Mouse (Mus musculus): ENCODE results near the gene Chrnb2. TPM values are rescaled to one million over a fixed set of nuclear protein-coding genes. Genes with fewer than 3 reads are reported as not detected.

The Chrnb2 gene
- total and polyA plus RNA-seq, 3 experiments: 0.14 to 0.35 (median 0.16) TPM

DNA sequence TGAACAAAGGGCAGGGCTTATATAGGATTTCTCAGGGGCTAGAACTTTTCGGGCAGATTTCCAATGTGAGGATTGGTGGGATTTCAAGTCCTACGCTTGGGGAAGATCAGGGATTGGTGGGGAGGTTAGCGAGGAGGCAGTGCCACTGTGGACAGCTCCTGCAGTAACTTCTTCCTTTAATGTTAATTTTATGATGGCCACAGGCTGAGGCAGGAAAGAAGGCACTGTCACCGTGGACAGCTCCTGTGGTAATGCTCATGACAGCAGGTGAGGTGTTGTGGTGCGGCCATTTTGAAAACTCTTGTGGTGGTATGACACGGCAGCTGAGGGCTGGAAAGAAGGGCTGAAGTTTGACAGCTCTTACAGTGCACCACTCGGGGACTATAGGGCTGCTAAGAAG, 5.2 kb upstream of the Chrnb2 start:
- no peak overlapping the region for H3K27ac ChIP-seq
- DNase-seq: no peak
- no peak overlapping the region for H3K4me3 ChIP-seq
- intact Hi-C loops (cut with DNase I): no loop called here
- 69% methylated on average over 7 of the region's 7 CpGs for WGBS
- no peaks in the 10 kb centered on the region for H3K79me2 ChIP-seq (replicated peaks; ENCODE audit: control insufficient read depth, insufficient read depth, low read length)
- no peak for TF ChIP-seq EP300 (IDR thresholded peaks at IDR 0.05; ENCODE audit: insufficient read depth, low read depth, low read length)
- no peak for TF ChIP-seq POLR2A (IDR thresholded peaks at IDR 0.05; ENCODE audit: insufficient read depth, low read depth, low read length)
- no peak for TF ChIP-seq CTCF (IDR thresholded peaks at IDR 0.05)
- no peak overlapping the region for H3K9ac ChIP-seq (ENCODE audit: low read depth, low read length)
- peaks cover 5% of the 10 kb centered on the region for H3K4me1 ChIP-seq (ENCODE audit: control insufficient read depth, insufficient read depth, low read length)
- H3K36me3 ChIP-seq (ENCODE audit: control insufficient read depth, insufficient read depth, low read length): no peaks in the 10 kb centered on the region
- H3K27me3 ChIP-seq (ENCODE audit: control insufficient read depth, insufficient read depth, low read length): no peaks in the 10 kb centered on the region

GRCm38 (mm10) chr3:89759786-89760185, 4.6 kb downstream of the Chrnb2 start:
- H3K4me1 ChIP-seq (ENCODE audit: control insufficient read depth, insufficient read depth, low read length): no peaks in the 10 kb centered on the region
- 64% methylated on average over 3 of the region's 3 CpGs for WGBS
- H3K36me3 ChIP-seq (ENCODE audit: control insufficient read depth, insufficient read depth, low read length): no peaks in the 10 kb centered on the region
- no peaks in the 10 kb centered on the region for H3K27me3 ChIP-seq (ENCODE audit: control insufficient read depth, insufficient read depth, low read length)
- H3K4me3 ChIP-seq: no peak overlapping the region
- H3K27ac ChIP-seq: no peak overlapping the region
- DNase-seq: no peak
- no peaks in the 10 kb centered on the region for H3K79me2 ChIP-seq (replicated peaks; ENCODE audit: control insufficient read depth, insufficient read depth, low read length)
- TF ChIP-seq CTCF (IDR thresholded peaks at IDR 0.05): no peak
- no peak for TF ChIP-seq EP300 (IDR thresholded peaks at IDR 0.05; ENCODE audit: insufficient read depth, low read depth, low read length)
- TF ChIP-seq POLR2A (IDR thresholded peaks at IDR 0.05; ENCODE audit: insufficient read depth, low read depth, low read length): no peak
- H3K9ac ChIP-seq (ENCODE audit: low read depth, low read length): no peak overlapping the region
- intact Hi-C loops (cut with DNase I): no loop called here

DNA sequence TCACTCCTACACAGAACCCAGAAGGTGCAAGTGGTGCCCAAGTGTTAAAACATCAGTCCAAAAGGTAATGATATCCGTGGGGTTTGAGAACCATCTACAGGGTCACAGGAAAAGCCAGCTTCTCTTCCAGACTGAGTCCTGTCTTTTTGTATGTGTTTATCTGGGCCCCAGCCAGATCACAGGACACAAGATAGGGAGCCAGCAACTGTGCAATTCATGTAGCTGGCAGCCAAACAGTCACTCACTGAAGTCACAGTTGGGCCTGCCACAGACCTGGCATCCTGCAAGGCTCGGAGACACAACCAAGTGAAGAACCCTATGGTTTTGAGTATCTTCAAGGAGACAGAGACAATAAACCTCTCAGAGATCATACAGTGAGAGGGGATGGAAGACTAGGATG, 6.6 kb downstream of the Chrnb2 start:
- intact Hi-C loops (cut with DNase I): no loop called here
- no peak overlapping the region for H3K27ac ChIP-seq
- H3K9ac ChIP-seq (ENCODE audit: low read depth, low read length): no peak overlapping the region

DNA sequence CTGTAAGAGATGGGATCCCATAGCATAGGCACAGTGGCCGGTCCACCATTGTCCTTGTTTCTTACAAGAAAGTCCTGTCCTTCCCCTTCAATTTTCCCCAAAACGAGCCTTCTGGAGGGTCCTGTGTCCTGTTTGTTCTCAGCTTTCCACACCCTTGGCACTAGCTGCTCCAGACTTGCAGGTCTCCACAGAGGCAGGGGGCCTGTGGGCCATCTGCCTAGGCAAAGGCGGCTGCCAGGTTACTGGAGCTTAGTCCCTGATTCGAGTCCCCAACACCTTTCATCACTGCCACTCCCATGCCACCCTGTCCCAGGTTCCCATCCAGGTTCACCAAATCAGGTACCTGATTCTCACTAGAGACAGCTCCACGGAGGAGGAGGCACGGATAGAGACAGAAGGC, 9.1 kb downstream of the Chrnb2 start:
- Histone ChIP-seq H3K9ac (ENCODE audit: low read depth, low read length) (no peak overlapping the region), H3K27ac (no peak overlapping the region), H3K4me1 (ENCODE audit: control insufficient read depth, insufficient read depth, low read length) (no peaks in the 10 kb centered on the region), H3K4me3 (no peak overlapping the region), H3K36me3 (ENCODE audit: control insufficient read depth, insufficient read depth, low read length) (no peaks in the 10 kb centered on the region), H3K79me2 (replicated peaks; ENCODE audit: control insufficient read depth, insufficient read depth, low read length) (no peaks in the 10 kb centered on the region), H3K27me3 (ENCODE audit: control insufficient read depth, insufficient read depth, low read length) (no peaks in the 10 kb centered on the region)
- DNase-seq: no peak
- intact Hi-C loops (cut with DNase I): no loop called here
- TF ChIP-seq POLR2A (IDR thresholded peaks at IDR 0.05; ENCODE audit: insufficient read depth, low read depth, low read length) (no peak), CTCF (IDR thresholded peaks at IDR 0.05) (no peak), EP300 (IDR thresholded peaks at IDR 0.05; ENCODE audit: insufficient read depth, low read depth, low read length) (no peak)
- 49% methylated on average over 6 of the region's 6 CpGs for WGBS

More for the DNA sequence above, 6.6 kb downstream of the Chrnb2 start:
- Histone ChIP-seq H3K27me3 (ENCODE audit: control insufficient read depth, insufficient read depth, low read length) (no peaks in the 10 kb centered on the region), H3K79me2 (replicated peaks; ENCODE audit: control insufficient read depth, insufficient read depth, low read length) (no peaks in the 10 kb centered on the region), H3K4me1 (ENCODE audit: control insufficient read depth, insufficient read depth, low read length) (no peaks in the 10 kb centered on the region), H3K36me3 (ENCODE audit: control insufficient read depth, insufficient read depth, low read length) (no peaks in the 10 kb centered on the region), H3K4me3 (no peak overlapping the region)
- no peak for DNase-seq
- WGBS: 56% methylated on average over 2 of the region's 2 CpGs
- TF ChIP-seq POLR2A (IDR thresholded peaks at IDR 0.05; ENCODE audit: insufficient read depth, low read depth, low read length) (no peak), EP300 (IDR thresholded peaks at IDR 0.05; ENCODE audit: insufficient read depth, low read depth, low read length) (no peak), CTCF (IDR thresholded peaks at IDR 0.05) (no peak)

DNA sequence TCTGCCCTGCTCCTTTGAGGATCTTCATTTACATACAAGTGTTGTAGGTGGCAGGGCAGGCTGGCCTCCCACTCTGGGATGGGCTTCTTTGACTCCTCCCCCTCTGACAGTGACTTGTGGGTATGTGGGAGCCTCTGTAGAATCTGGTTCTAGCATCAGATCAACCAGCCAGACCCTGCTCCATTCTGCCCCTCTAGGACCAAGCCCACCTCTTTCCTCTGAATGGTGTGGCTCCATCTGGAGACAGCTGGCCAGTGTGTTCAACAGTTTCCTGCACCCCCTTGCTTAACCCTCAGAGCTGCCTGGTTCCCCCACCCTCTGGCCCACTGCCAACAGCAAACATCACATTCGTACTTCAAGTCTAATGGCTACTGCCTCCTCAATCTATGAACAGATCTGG, 12.1 kb downstream of the Chrnb2 start:
- no peaks in the 10 kb centered on the region for H3K36me3 ChIP-seq (ENCODE audit: control insufficient read depth, insufficient read depth, low read length)
- H3K4me1 ChIP-seq (ENCODE audit: control insufficient read depth, insufficient read depth, low read length): no peaks in the 10 kb centered on the region
- no peaks in the 10 kb centered on the region for H3K27me3 ChIP-seq (ENCODE audit: control insufficient read depth, insufficient read depth, low read length)
- H3K4me3 ChIP-seq: no peak overlapping the region
- H3K27ac ChIP-seq: no peak overlapping the region
- no peak for DNase-seq
- no peak overlapping the region for H3K9ac ChIP-seq (ENCODE audit: low read depth, low read length)
- intact Hi-C loops (cut with DNase I): no loop called here
- 22% methylated on average over 1 of the region's 1 CpGs for WGBS
- TF ChIP-seq CTCF (IDR thresholded peaks at IDR 0.05): no peak
- TF ChIP-seq POLR2A (IDR thresholded peaks at IDR 0.05; ENCODE audit: insufficient read depth, low read depth, low read length): no peak
- TF ChIP-seq EP300 (IDR thresholded peaks at IDR 0.05; ENCODE audit: insufficient read depth, low read depth, low read length): no peak
- no peaks in the 10 kb centered on the region for H3K79me2 ChIP-seq (replicated peaks; ENCODE audit: control insufficient read depth, insufficient read depth, low read length)

GRCm38 (mm10) chr3:89738509-89738908, 25.9 kb downstream of the Chrnb2 start:
- no peak overlapping the region for H3K4me3 ChIP-seq
- no peak for TF ChIP-seq EP300 (IDR thresholded peaks at IDR 0.05; ENCODE audit: insufficient read depth, low read depth, low read length)
- no peak for TF ChIP-seq POLR2A (IDR thresholded peaks at IDR 0.05; ENCODE audit: insufficient read depth, low read depth, low read length)
- TF ChIP-seq CTCF (IDR thresholded peaks at IDR 0.05): no peak
- 89% methylated on average over 6 of the region's 6 CpGs for WGBS
- H3K79me2 ChIP-seq (replicated peaks; ENCODE audit: control insufficient read depth, insufficient read depth, low read length): no peaks in the 10 kb centered on the region; the same call in none of the 2 replicates
- H3K27me3 ChIP-seq (ENCODE audit: control insufficient read depth, insufficient read depth, low read length): no peaks in the 10 kb centered on the region
- no peak overlapping the region for H3K27ac ChIP-seq
- peaks cover 3% of the 10 kb centered on the region; the same call in 1 of the 2 replicates for H3K36me3 ChIP-seq (ENCODE audit: control insufficient read depth, insufficient read depth, low read length)
- intact Hi-C loops (cut with DNase I): no loop called here
- no peaks in the 10 kb centered on the region for H3K4me1 ChIP-seq (ENCODE audit: control insufficient read depth, insufficient read depth, low read length)
- no peak for DNase-seq
- no peak overlapping the region for H3K9ac ChIP-seq (ENCODE audit: low read depth, low read length)

Measured in heart, adult 2 months (tissue).